Mouse (Mus musculus) naive thymus-derived CD4-positive, alpha-beta T cell, adult 5 months (primary cell): ENCODE results near the gene Tmem179b. TPM values are rescaled to one million over a fixed set of nuclear protein-coding genes. Genes with fewer than 3 reads are reported as not detected.

ENCODE experiments used
- polyA plus RNA-seq: library from polyadenylated mRNA; unstranded; fragments of 100-300 nt; shearing (Covaris generic); gene quantifications from one replicate; pipeline ENCODE4 v1.2.1, GENCODE M21; 2017

The Tmem179b gene
- 150 TPM for polyA plus RNA-seq

DNA sequence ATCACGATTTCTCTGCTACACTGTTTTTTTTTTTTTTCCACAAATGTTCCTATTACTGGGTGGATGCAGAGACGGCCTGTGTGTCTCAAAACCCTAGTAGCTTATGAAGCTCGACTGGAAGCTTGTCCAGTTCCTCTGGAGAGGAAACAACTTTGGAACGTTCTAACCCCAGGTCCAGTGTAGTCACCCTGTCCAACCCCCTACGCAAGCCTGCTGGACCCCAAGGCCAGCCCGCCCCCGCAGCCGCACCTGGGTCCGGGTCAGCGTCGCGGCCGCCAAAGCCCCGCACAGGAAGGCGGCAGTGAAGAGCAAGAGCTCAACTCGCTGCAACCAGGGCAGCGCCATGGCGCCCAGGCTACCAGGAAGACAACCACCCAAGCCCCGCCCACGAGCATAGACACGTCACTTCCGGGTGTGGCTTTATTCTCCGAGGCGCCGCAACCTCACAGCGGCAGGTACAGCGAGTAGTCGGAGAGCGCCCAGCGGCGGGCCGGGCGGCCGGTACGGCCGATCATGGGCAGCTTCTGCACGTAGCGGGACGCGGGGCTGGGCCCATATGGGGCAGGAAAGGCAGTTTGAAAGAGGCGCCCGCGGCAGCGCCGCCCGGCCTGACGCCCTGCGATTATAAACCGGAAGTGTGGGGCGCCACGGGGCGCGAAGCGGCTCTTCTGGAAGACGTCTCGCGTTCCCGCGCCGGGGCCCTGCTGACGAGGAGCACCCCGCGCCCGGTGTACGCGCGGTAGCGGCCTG lies at the start of gene Tmem179b:
Tmem179b (minus strand) TSS at position 382 of the 750 bp plus-strand sequence.

DNA sequence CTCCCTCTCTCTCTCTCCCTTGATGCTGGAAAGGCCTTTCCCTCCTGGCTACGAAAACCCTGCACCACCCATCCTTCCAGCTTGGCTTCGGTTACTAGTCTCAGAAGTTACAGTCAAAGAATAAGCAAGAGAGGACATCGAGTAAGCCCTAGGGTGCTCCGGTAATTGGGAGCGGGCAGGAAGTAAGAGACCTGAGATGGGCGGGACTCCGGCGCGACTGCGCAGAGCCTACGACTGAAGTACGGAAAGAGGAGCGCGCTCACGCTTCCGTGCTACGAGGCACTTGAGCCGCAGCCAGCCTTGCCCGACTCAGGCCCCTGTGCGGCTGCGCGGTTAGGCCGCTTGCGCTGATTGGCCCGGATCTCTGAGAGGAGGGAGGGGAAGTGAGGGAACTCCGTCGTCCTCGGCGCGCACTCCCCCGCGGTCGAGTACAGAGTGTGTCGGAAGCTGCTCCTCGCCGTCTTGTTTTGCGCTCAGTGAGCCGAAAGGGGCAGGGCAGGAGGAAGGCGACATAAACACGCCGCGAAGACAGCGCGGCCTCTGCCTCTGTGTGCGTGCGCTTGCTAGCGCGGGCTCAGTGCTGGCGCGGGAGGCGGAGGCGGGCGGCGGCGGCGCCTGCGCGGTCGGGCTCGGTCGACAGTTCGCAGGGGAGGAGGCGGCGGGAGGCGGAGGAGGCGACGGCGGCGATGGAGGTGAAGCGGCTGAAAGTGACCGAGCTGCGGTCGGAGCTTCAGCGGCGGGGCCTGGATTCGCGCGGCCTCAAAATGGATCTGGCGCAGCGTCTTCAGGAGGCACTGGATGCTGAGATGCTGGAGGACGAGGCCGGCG lies 45.5 kb upstream of the Tmem179b start, which contains the start of gene Hnrnpul2:
Hnrnpul2 (plus strand) TSS at position 415 of the 828 bp plus-strand sequence.

DNA sequence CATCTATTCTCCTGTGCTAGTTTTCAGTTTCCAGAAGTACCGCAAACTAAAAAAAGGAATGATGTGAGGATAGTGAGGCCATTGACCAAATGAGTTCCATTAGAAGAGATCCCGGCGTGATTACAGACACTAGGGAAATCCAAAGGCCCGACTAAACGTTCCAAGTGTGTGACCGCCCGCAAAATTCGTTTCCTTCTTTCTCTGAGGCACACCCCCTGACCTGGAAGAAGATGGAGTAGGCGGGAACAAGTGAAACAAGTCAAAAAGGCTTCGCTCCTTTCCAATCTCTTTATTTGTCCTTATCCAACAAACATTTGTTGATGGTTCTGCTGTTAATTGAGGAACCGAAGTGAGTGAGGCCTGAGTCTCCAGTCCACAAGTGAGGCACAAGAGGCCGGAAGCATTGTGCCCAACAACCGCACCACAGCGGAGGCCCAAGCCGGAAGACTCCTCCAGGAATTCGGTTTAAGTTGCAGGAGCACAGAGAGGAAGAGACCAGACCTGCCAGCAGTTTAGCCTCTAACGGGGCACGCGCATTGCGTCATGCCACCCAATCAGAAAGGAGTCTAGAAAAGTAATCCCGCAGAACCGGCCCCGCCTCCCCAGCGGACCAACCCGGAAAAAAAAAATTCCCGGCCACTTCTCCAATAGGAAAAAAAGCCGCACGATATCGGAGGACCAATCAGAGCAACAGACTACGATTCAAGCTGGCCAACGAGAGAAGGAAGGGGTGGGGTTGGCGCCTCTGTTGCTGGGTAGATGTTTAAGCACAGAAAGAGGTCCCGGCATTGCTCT lies 44.7 kb upstream of the Tmem179b start, which contains the start of gene Ttc9c:
Ttc9c (minus strand) TSS at position 533 of the 795 bp plus-strand sequence.

DNA sequence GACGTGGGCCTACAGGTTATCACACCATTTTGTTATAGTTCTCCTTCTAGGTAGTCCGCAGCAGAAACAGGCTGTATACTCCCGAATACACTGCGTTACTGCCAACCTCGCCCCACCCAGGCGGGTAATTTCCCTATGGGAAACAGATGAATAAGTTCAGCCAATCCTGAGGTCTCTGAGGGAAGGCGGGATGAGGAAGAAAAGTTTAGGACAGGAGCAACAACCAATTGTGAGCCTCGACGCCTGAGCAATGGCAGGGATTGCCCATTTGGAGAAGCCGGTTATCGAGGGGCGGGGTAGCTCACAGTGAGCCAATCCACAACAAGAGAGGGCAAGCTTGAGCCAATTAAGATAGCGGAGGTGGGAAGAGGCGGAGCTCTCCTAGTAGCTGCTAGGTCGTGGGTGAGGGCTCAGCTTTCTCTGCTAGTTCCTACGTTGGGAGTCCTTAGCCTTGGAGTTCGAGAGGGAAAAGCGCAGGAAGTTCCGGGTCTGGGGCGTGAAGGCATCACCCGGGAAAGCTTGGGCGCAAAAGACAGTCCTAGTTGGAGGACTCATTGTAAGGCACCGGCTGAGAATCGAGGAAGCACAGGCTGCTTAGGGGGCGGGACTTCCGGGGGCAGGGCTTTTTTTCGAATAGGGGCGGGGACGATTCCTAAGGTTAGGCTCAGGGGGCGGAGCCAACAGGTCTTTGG lies 28.0 kb upstream of the Tmem179b start, which contains the start of gene Zbtb3:
Zbtb3 (plus strand) TSS at position 426 of the 692 bp plus-strand sequence.

DNA sequence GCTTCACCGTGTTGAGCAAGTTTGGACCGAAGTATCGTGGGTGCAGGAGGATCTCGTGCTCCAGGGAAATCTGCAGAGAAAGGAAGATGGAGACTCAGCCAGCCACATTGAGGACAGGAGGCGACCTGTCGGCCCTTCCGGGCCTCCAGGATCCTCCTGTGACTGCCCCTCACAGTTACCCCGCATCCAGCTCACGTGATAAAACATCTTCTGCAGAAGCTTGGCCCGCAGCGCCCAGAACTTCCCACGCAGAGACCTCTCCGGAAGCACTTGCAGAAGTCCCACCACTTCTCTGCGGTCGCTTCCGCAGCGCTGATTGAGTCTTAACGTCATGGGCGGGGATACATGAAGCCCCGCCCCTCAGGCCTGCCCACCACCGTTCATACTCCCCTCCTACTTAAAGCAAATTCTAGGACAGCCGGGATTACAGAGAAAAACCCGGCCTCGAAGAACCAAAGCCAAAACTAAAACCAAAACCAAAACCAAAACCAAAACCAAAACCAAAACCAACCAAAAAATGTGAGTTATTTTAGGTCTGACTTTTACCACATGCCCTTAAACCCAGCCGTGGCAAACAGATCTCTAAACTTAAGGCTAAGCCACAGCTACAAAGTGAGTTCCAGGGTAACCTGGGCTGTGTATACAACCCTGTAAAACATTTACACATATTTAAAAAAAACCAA lies 24.1 kb upstream of the Tmem179b start, which contains the start of gene Polr2g:
Polr2g (minus strand) TSS at position 314 of the 683 bp plus-strand sequence.

DNA sequence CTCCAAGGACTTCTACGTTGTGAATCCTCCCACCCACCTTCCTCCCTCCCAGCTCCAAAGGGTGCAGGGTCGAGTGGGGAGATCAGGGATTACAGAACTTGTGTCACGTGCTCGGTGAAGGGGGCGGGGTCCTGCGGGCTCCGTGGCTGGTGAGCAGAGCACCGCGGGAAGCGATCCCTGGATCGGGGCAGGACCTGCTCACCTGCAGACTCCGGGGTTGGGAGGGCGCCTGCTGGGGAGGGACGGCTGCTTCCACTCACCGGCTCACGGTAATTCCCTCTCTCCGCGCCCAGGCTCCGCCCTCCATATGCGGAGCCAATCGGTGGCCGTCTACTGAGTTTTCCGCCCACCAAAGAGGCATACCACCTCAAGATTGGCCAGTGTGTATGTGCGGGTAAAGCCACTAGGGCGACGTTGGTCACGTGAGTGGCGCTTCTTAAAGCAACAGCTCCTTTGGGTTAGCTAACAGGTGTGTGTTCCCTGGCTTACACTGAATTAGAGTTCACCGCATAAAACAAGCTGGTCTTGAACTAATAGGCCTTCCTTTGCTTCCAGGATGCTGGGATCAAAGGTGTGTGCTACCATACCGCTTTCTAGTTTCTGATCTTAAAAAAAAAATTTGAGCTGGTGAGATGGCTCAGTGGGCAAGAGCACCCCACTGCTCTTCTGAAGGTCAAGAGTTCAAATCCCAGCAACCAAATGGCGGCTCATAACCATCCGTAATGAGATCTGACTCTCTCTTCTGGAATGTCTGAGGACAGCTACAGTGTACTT lies 11.9 kb upstream of the Tmem179b start, which contains the start of gene Taf6l:
Taf6l (minus strand) TSS at position 410 of the 774 bp plus-strand sequence.

DNA sequence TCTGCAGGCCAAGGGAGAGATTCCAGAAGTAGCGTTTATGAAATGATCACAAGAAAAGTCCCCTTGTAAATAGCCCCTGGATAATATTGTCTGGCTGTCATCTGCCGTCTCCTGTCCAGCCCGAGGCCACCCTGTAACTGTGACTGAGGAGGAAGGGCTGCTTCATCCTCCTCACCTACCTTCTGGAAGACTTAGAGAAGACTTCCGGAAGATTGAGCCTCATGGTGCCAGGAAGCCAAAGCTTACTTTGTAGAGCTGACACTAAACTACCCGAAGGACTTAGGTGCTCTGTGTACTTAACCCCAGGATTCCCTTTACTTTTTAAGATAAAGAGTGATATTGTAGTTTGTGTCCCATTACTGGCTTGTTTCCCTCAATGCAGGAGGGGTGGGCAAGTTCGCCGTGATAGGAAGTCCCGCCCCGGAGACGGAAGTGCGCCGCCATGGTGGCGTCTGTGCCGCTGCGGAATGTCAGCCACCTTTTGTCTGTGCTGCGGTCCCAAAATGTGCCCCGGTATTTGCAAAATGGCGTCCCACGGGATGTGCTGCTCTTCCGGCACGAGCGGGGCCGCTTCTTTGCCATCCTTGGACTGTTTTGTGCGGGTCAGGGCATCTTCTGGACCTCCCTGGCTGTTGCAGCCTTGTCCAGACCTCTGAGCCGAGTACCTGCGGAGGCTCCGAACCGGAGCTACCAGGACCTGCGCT lies 3.5 kb downstream of the Tmem179b start, which contains the start of gene Tmem223:
Tmem223 (plus strand) TSS at position 430 of the 704 bp plus-strand sequence.

DNA sequence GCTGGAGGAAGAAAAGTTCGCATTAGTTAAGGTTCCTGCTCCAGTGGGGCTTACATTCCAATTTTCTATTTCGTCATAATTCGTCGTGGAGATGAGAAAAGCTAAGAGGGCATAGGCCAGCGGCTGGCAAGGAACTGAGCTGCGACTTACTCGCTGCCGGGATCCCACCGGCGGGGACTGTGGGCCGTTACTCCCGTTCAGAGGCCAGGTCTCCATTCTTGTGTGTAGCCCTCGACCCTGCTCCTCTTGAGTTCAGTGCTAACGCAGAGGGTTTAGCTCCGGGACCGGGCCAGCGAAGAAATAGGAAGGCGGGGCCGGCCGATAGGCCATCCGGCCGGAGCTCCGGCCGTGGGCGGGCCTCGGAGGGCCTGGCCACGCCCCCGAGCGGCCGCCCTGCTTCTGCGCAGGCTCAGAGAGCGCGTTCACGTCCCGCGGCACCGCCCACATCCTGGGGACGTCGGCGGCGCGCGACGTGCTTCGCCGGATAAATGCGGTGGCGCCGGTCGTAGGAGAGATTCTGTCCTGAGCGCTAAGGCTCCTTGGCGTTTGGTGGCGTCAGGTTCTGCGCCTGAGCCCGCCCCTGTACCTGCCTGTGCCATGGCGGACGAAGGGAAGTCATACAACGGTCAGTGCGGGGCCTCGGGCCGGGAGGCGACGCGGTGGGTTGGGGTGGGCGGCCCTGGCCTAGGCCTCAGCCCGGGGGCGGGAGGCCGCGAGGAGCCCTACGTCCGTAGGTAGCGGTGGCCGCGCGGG lies 17.5 kb downstream of the Tmem179b start, which contains the start of gene Nxf1:
Nxf1 (plus strand) TSS at position 439 of the 753 bp plus-strand sequence.

DNA sequence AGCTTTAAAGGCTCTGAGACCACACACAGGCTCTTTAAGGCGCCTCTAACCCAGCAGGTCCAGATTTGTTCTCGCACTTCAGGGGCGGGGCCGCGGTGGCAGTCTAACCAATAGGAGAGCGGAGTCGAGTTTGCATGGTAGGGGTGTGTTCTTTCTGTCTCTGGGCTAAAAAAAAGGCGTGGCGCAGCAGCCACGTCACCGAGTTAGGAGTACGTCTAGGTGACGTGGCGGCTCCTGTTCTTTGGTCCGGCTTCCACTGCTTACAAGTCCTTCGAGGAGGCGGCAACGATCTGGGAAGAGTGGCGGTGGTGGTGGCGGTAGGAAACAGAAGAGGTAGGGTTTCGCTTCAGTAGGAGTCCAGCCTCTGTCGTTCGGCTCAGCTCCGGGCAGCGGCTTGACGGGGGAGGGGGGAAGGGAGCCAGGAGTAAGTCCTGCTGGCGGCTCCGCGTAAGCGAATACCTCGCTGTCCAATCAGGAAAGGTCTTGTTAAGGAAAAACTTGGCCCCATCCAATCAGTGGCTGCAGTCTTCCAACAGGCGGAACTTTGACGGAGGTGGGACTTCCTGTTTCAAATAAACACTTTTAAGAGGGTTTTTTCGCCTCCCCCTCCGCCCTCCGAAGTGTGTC lies 32.9 kb downstream of the Tmem179b start, which contains the start of gene Stx5a:
Stx5a (plus strand) TSS at position 171 of the 627 bp plus-strand sequence.

DNA sequence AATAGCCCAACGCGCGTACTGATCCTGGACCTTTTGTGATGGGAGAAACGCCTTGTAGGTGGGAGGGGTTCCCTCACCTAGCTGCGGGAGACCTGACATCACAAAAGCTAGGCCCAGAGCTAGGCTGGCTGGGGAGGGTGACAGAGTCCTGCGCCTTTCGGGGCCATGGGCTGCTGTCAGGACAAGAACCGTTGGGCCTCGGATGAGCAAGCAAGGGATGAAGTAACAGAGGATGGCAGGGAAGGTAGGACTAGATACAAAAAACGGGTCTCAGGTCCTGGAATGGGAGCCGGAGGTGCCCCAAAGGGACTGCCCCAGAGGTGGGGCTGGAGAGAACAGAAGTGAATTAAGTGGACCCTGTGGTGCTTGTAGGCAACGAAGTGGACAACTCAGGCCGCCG lies 33.7 kb downstream of the Tmem179b start, which contains the start of gene 1700092M07Rik:
1700092M07Rik (plus strand) TSS at position 116 of the 400 bp plus-strand sequence.

DNA sequence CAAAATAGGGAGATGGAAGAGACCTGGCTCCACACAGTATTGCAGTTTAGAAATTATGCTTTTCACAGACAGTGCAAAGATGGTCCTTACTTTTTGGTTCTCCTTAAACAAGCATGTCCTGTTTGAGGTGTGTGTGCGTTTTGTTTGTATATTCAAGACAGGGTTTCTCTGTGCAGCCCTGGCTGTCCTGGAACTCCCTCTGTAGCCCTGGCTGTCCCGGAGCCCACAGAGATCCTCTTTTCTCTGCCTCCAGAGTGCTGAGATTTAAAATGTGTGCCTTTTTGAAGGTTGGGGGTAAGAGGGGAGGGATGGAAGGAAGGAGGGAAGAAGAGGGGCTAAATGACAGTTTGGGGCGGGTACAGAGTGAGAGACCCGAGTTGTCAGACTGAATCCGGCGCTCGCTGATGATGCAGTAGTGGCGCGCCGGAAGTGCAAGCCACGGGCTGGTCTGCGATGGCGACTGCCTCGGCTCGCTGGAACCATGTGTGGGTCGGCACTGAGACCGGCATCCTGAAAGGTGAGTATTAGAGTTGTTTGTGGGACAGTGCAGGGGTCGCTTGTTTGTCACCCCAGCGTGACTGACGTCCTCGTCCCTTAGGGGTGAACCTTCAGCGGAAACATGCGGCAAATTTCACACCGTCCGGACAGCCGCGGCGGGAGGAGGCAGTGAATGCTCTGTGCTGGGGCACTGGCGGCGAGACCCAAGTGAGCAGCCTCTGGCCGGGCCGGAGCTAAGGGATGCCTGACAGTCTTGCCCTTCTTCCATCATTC lies 38.7 kb downstream of the Tmem179b start, which contains the start of gene Wdr74:
Wdr74 (plus strand) TSS at position 439 of the 771 bp plus-strand sequence.

DNA sequence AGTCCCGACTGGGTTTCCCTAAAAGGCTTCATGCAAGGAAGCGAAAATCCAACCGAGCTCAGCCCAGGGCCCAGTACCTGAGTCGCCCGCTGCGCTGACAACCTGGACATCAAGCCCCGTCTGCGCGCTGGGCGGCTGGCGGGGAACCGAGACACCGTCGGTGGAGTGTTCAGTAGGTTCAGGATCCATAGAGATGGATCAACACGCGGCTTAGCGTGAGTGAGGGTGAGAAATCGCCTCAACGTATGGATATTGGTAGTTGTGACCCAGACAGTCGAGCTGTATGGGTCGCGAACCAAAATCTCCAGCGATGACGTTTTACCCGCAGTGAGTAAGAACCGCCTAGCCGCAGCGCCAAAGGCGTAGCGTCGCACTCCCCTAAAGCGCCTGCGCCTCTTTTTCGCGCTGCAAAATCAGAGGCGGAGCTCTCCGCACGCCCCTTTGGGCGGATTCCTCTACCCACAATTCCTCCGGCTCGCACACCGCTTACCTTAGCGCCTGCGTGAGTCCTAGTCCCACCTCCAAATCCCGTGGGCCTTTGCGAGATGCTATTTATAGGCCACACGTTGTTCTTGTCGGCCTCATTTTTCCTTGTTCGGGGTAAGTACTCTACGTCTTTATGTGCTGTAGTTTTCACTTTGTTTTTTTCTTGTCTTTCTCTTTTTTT lies 51.2 kb downstream of the Tmem179b start, which contains the start of gene Slc3a2:
Slc3a2 (minus strand) TSS at position 463 of the 667 bp plus-strand sequence.

